Mouse (Mus musculus): Measurements from ENCODE around the gene Mnd1.

The Mnd1 gene

DNA sequence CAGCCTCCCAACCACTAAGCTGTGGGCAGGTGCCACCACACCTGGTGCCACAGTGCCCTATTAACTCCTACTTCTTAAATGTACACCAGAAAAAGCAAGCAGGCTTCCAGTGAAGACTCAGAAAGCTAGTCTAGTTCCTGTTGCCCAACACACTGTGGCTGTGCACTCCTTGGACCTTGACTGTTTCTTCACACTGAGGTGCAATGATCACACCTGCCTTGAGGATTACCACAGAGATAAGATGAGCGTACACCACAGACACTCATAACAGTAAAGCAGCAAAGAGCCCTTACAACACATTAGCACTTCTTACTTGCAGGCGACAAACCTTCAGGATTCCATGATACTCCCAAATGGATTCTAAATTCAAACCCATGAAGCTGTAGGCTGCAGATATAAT lies 62.7 kb downstream of the Mnd1 start:
- in situ Hi-C loops (cut with MseI, MboI), result no loop called here

- in situ Hi-C loops (cut with MseI, MboI), result no loop called here
These were observed 64.6 kb downstream of the Mnd1 start for GRCm38 (mm10) chr3:84090982-84091381.

DNA sequence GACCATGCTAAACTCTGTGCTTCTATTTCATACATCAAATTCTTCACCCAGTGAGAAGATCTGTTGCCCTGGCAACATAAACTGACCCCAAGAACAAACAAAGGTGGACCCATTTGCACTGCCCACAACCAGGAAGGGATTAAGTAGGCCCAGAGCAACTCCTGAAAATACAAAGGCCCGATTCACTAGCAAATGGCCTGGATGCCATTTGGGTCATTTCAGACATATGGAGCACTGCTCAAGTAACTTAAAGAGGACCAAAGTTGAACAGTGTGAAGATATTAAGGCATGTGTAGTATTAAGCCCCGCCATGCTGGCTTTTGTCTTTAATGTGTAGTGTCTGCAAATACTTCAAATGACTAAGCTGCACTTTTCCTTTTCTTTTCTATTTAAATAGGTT lies 68.7 kb downstream of the Mnd1 start:
- in situ Hi-C loops (cut with MseI, MboI), result no loop called here

DNA sequence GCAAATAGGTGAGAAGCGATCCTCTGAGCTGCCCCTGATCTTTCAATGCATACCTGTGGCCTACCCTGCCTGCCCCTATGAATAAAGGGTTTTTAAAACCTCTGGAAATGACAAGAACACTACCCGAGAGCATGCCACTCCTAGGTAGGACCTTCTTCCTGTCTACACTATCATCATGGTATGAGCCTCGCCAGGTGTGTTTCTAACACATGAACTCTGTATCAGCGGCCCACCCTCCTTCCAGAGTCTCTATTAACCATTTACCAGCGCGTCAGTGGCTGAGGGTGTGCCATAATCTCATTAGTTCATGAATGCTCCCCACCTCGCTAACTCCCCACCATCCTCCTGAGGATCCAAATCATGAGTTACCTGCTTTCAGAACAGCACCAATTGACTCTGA lies 69.2 kb downstream of the Mnd1 start:
- in situ Hi-C loops (cut with MseI, MboI), result no loop called here

GRCm38 (mm10) chr3:84085429-84085828 lies 70.2 kb downstream of the Mnd1 start:
- in situ Hi-C loops (cut with MseI, MboI), result no loop called here

DNA sequence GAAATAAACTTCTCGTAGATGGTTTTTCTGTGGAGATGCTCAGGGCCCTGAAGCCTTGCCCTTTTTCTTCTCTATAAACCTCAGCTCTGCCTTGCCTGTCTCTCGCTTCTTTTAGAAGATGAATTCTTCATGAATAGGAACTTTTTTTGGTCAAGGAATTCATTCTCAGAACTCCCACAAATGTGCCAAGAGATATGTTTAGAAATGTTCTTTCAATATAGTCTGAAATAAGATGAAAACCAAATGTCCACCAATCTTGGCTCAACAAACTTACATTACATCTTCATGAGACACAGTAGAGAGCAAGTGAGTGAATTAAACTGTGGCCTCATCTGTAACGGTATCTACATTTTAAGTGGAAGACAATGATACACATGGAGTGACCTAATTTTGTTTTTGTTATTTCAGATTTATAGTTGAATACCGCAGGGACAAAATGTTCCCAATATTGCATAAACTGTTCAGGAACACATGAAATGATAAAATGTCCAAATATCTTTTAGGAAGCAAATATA lies 74.3 kb downstream of the Mnd1 start:
- in situ Hi-C loops (cut with MseI, MboI), result no loop called here

- in situ Hi-C loops (cut with MseI, MboI), result no loop called here
These were observed 75.5 kb downstream of the Mnd1 start for GRCm38 (mm10) chr3:84080074-84080473.

- in situ Hi-C loops (cut with MseI, MboI), result no loop called here
These were observed 78.1 kb downstream of the Mnd1 start for GRCm38 (mm10) chr3:84077505-84077904.

GRCm38 (mm10) chr3:84076543-84077332 lies 78.8 kb downstream of the Mnd1 start:
- in situ Hi-C loops (cut with MseI, MboI), result no loop called here

GRCm38 (mm10) chr3:84075516-84075915 lies 80.1 kb downstream of the Mnd1 start:
- in situ Hi-C loops (cut with MseI, MboI), result no loop called here

DNA sequence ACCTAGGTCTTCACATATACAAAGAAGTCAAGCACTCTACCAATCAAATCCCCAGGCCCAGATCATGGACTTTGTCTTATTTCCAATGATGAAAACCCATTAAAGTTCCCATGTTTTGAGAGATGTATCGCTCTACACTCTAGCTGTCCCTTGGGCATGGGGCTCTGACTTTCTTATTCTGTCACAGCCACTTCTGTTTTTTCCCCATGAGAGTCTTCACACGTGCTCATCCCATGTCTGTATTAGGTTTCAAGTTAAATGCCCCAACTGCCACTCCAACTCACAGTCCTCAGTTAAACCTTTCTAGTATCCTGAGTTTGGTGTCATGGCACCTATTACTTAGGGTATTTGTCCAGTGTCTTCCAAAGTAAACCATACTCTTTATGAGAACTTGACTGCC lies 80.8 kb downstream of the Mnd1 start:
- in situ Hi-C loops (cut with MseI, MboI), result no loop called here

DNA sequence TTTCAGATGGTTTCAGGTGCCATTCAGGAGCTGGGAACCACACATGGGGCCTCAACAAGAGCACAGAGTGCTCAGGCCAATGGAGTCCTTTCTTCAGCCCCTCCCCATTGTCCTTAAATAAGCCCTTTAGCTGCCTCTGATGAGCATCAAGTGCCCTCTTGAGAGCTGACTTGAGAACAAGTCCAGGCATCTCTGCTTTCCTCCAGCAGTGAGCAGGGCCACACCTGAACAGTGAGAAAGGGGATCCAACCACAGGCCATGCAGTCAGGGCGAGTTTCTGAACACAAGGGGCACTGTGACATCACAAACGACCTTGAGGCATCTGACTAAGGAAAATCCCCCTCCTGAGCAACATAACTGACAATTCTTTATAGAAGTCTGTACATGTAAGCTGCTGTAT lies 83.9 kb downstream of the Mnd1 start:
- in situ Hi-C loops (cut with MseI, MboI), result no loop called here

DNA sequence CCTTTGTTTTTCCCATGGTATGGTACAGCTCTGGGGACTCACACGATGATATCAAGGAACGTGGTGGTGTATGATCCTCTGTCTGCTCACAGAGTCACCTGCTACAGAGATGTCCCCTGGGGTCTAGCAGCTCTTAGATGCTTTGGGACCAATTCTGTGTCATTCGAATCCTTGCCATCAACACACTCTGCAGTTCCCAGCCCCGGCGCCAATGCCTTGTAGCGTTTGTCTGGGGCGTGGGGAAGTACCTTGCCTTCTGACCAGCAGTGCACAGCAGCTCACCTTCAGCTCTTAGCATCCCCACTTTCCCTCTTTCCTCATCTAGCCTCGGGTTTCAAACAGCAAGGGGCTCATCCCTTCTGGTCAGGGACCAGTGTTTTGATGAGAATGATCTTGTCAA lies 84.8 kb downstream of the Mnd1 start:
- in situ Hi-C loops (cut with MseI, MboI), result no loop called here

DNA sequence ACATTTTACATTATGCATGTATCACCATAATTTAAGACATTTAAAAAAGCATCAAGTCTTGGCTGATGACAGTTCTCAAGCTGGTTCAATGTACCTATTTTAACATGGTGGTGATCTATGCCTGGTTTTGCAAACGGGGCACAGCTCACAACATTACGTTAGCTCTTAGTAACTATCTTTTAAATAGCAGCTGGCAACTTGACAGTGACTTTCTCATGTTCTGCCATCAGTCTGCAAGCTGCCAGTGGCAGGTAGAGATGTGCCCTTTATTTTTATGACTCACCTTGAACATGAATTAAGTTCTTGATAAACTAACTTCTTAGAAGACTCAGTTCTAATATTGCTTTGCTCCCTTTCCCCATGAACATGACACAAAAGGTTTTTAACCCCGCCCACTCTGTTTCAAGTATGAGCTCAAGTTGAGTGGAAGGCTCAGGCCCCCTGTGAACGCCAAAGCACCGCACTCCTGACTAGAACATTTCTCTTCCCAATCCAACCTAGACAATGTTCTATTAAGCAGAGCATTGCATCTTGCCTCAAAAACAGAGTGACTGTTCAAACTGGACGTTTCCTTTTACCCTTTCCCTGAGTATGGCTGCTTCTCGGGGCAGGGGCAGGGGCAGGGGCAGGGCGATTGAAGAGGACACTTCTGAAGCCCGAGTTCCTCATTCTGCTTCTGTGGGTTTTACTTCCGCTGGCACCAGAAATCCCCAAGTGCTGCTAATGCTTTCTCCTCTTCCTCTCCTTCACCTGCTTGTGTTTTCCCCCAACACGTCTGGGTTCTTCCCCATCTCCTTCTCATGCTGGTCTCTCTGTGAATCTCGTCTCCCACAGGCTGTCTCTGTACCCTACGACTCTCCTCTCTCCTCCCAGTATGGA lies 86.5 kb downstream of the Mnd1 start:
- in situ Hi-C loops (cut with MseI, MboI), result no loop called here

- in situ Hi-C loops (cut with MseI, MboI), result no loop called here
These were observed 89.8 kb downstream of the Mnd1 start for GRCm38 (mm10) chr3:84065825-84066224.

- in situ Hi-C loops (cut with MseI, MboI), result no loop called here
These were observed 92.1 kb downstream of the Mnd1 start for GRCm38 (mm10) chr3:84063369-84063914.

- in situ Hi-C loops (cut with MseI, MboI), result no loop called here
These were observed 93.8 kb downstream of the Mnd1 start for GRCm38 (mm10) chr3:84061523-84062453.

GRCm38 (mm10) chr3:84060946-84061345 lies 94.6 kb downstream of the Mnd1 start:
- in situ Hi-C loops (cut with MseI, MboI), result no loop called here

DNA sequence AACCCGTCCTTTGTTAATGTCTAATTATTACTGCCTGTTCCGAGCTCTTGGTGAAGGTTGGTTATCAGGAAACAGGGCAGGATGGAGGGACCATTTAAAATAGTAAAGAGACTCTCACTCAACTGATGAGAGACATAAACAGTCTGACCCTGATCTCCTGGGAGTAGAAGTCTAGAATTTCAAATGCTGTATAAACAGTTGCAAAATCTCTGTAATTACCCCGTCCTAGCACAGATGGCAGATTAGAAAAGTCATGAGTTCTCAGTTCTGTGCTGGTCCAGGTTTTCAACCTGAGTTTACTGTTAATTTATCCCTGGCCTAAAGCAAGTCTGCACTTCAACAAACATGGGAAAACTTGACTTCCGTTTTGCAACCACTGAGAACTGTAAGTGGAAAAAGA lies 95.5 kb downstream of the Mnd1 start:
- in situ Hi-C loops (cut with MseI, MboI), result no loop called here

GRCm38 (mm10) chr3:84059676-84060075 lies 95.9 kb downstream of the Mnd1 start:
- in situ Hi-C loops (cut with MseI, MboI), result no loop called here

DNA sequence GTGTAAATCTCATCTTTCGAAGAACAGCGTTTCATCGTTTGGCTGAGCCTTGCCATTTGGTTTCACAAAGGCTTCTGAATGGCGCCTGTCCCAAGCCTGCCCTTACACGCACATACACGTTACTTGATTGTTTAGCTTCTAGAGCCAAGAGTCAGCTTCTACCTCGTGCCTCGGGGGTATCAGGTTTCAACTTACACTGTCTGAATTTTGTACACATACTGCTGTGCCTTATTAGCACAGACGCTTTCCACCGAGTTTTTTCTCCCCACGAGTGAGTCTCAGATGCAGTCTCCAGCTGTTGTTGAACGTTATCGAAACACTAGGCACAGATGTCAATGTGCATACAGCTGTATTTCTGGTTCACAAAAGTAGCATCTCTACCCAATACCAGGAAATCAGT lies 96.3 kb downstream of the Mnd1 start:
- in situ Hi-C loops (cut with MseI, MboI), result no loop called here

All from mouse trophoblast stem cell (cell line).